Mouse (Mus musculus): ENCODE data around the gene Gm11239.
"Not testable (repeated sequence)": the region's sequence is repeated elsewhere in the genome, so short reads cannot be mapped to it uniquely, and the experiment has no call there.

Gene Gm11239

GRCm38 (mm10) chr4:73668054-73668453 is at the start of gene Gm11239:
Gene Gm11239, plus strand, starts transcription at chr4:73668354.
- not testable (repeated sequence) for DNase-seq (ENCODE audit: low spot score in 2 of 2)

- DNase-seq (ENCODE audit: low spot score in 2 of 2), result not testable (repeated sequence)
Measured at GRCm38 (mm10) chr4:73622684-73623083, 45.5 kb upstream of the Gm11239 start, which contains the start of gene Gm11237. Gene Gm11237, plus strand, starts transcription at chr4:73622984.

- DNase-seq (ENCODE audit: low spot score in 2 of 2), result not testable (repeated sequence)
Measured at GRCm38 (mm10) chr4:73637821-73638220, 30.3 kb upstream of the Gm11239 start, which contains the start of gene Gm11236. Gene Gm11236, plus strand, starts transcription at chr4:73638121.

- not testable (repeated sequence) for DNase-seq (ENCODE audit: low spot score in 2 of 2)
Measured at GRCm38 (mm10) chr4:73661864-73662263, 6.3 kb upstream of the Gm11239 start.

- DNase-seq (ENCODE audit: low spot score in 2 of 2), result not testable (repeated sequence)
Measured at GRCm38 (mm10) chr4:73683216-73683615, 15.1 kb downstream of the Gm11239 start, which contains the start of gene Gm428. Gene Gm428, plus strand, starts transcription at chr4:73683516.

- no peak for DNase-seq (ENCODE audit: low spot score in 2 of 2)
Measured at GRCm38 (mm10) chr4:73718761-73719160, 50.6 kb downstream of the Gm11239 start.

- no peak for DNase-seq (ENCODE audit: low spot score in 2 of 2)
Measured at GRCm38 (mm10) chr4:73719819-73720218, 51.7 kb downstream of the Gm11239 start.
